Mouse (Mus musculus) forebrain, postnatal 0 days (tissue): Measurements from ENCODE around the gene Phldb1. TPM values are rescaled to one million over a fixed set of nuclear protein-coding genes. Genes with fewer than 3 reads are reported as not detected.
A peak's percentile ranks its signal among the peaks of the same experiment; 100 is the strongest.

ENCODE experiments used
- ATAC-seq: fragments of 200-750 bp; cut with Nextera tagmentation; 2 replicates; pipeline ENCODE4 v1.8.0; 2017; ENCODE audit warnings: mild to moderate bottlenecking, moderate library complexity
- DNase-seq: peaks from one replicate; pipeline ENCODE4 v3.0.0-alpha.2; 2015
- H3K27ac ChIP-seq: fragments of 300-500 bp; sonication (generic); 2 replicates; pipeline ENCODE4 v1.5.1; 2014; ENCODE audit warnings: low read depth, mild to moderate bottlenecking, antibody characterized with exemption, low read length, moderate library complexity, mixed read lengths
- H3K27me3 ChIP-seq: fragments of 300-500 bp; sonication (generic); 2 replicates; pipeline ENCODE4 v1.6.1; 2014; ENCODE audit warnings: mild to moderate bottlenecking, low read length, mixed read lengths; ENCODE audit not compliant: insufficient read depth
- H3K36me3 ChIP-seq: fragments of 300-500 bp; sonication (generic); 2 replicates; pipeline ENCODE4 v1.6.1; 2014; ENCODE audit warnings: mild to moderate bottlenecking, moderate library complexity; ENCODE audit not compliant: insufficient read depth
- H3K4me1 ChIP-seq: fragments of 300-500 bp; sonication (generic); 2 replicates; pipeline ENCODE4 v1.6.1; 2014; ENCODE audit warnings: antibody characterized with exemption; ENCODE audit not compliant: insufficient read depth
- H3K4me2 ChIP-seq: fragments of 300-500 bp; sonication (generic); 2 replicates; pipeline ENCODE4 v1.6.1; 2014; ENCODE audit warnings: low read depth, mild to moderate bottlenecking, moderate library complexity
- H3K4me3 ChIP-seq: fragments of 300-500 bp; sonication (generic); 2 replicates; pipeline ENCODE4 v1.5.1; 2014; ENCODE audit warnings: low read depth, low read length, mixed read lengths
- H3K9ac ChIP-seq: fragments of 300-500 bp; sonication (generic); 2 replicates; pipeline ENCODE4 v1.6.1; 2014; ENCODE audit warnings: mild to moderate bottlenecking
- H3K9me3 ChIP-seq: fragments of 300-500 bp; sonication (generic); 2 replicates; pipeline ENCODE4 v1.6.1; 2016; ENCODE audit warnings: low read length
- CTCF ChIP-seq: sonication (generic); IDR thresholded peaks from 2 replicates; pipeline ENCODE4 v1.5.1; 2016; ENCODE audit warnings: antibody characterized with exemption, control low read depth, low read depth
- WGBS: fragments of 180-500 bp; shearing (Covaris S2); extraction: QIAGEN DNeasy Blood & Tissue Kit; methylation state at CpG from one replicate; pipeline ENCODE4 v1.1.7; 2014; 5-methylcytosine and 5-hydroxymethylcytosine counted together
- polyA plus RNA-seq: library from polyadenylated mRNA; unstranded; fragments of >200 nt; fragmentation: Nextera tagmentation; extraction: Ambion mirVana; gene quantifications from 2 replicates; pipeline ENCODE4 v1.2.1, GENCODE M21; 2015
- total RNA-seq: library from RNA; depleted of rRNA; stranded (reverse); fragments of >200 nt; gene quantifications from 2 replicates; pipeline ENCODE4 v1.2.3, GENCODE M21; 2014

Phldb1 gene
- total and polyA plus RNA-seq, 2 experiments from 2014 or later: 34.3 to 129 TPM

DNA sequence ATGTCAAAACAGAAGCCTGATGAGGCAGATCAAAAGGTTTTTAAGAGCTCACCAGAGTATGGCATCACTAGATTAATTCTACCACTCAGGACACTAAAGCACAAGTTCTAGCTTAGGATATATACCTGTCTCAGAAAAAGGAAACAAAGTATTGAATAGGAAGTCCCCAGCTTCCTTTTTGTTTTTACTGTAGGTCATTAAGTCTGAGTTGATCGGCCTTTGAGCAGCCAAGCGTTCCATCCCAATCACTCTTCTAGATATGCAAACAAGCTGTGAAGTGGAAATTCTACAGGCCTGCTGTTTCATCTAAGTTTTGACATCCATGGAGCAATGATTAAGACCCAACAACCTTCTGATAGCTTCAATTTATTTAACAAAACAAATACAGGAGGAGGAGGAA is 25.9 kb upstream of the Phldb1 start:
- H3K27ac ChIP-seq: no peak overlapping the region
- H3K4me1 ChIP-seq: peaks cover 4% of the 10 kb centered on the region; the same call in 1 of the 2 replicates
- H3K4me3 ChIP-seq: no peak overlapping the region
- no peak for TF ChIP-seq CTCF
- no peak overlapping the region for H3K9ac ChIP-seq
- DNase-seq (no peak), ATAC-seq (no peak)
- H3K36me3 ChIP-seq: peaks cover 14% of the 10 kb centered on the region
- 76% methylated on average over 2 of the region's 2 CpGs for WGBS
- no peak overlapping the region for H3K4me2 ChIP-seq
- H3K27me3 ChIP-seq: no peaks in the 10 kb centered on the region
- H3K9me3 ChIP-seq: no peaks in the 10 kb centered on the region

DNA sequence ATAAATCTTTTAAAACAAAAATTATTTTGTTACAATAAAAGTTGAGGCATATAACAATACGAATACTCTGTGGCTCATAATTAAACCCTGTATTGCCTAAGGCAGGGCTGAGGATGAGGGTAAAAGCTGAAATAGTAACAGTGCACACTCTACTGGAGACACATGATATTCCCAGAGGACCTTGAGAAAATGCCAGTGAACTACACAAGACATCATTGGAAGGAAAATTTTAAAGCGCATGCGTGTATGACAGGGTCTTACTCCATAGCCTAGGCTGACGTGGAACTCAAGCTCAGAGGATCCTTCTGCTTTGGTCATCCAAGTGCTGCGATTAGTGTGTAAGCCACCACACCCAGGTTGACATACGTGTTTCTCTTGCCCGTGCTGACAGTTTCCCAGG is 13.5 kb upstream of the Phldb1 start:
- no peak for ATAC-seq
- Histone ChIP-seq H3K9ac (no peak overlapping the region), H3K9me3 (no peaks in the 10 kb centered on the region), H3K27ac (no peak overlapping the region), H3K4me2 (no peak overlapping the region), H3K4me3 (no peak overlapping the region), H3K27me3 (no peaks in the 10 kb centered on the region), H3K4me1 (no peaks in the 10 kb centered on the region), H3K36me3 (peaks cover 85% of the 10 kb centered on the region)
- TF ChIP-seq CTCF: no peak
- DNase-seq: no peak
- 94% methylated on average over 7 of the region's 7 CpGs for WGBS

DNA sequence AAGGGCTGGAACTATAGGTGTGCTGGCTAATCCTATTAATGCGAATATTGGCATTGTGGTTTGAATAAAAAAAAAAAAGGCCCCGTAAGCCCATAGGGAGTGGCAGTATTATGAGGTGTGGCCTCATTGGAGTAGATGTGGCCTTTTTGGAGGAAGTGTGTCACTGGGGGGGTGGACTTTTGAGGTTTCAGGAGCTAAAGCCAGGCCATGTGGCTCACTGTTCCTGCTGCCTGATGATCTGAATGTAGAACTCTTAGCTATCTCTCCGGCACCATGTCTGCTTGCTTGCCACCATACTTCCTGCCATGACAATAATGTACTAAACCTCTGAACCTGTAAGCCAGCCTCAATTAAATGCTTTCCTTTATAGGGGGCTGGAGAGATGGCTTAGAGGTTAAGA is 12.3 kb upstream of the Phldb1 start:
- Histone ChIP-seq H3K4me3 (no peak overlapping the region), H3K4me2 (no peak overlapping the region), H3K9ac (no peak overlapping the region), H3K9me3 (no peaks in the 10 kb centered on the region), H3K4me1 (no peaks in the 10 kb centered on the region), H3K27ac (no peak overlapping the region), H3K27me3 (no peaks in the 10 kb centered on the region), H3K36me3 (peaks cover 86% of the 10 kb centered on the region)
- 93% methylated on average over 3 of the region's 3 CpGs for WGBS
- DNase-seq (no peak), ATAC-seq (no peak)
- no peak for TF ChIP-seq CTCF

DNA sequence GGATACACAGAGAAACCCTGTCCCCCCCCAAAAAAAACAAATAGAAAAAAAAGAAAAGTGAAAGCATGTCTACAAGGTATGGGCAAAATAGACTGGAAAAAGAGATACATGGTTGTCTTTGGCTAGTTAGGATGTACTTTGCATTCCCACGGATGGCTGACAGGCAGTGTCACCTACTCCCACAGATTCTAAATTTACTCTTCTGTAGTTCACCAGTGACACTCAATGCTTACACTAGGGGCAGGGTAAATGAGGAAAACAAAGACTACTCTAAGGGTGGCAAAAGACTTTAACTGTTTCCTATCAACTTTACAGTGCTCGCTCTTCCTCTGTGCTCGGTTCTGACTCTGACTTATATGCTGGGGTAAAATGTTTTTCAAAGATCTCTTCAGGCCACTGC is 11.7 kb upstream of the Phldb1 start:
- H3K36me3 ChIP-seq: peaks cover 80% of the 10 kb centered on the region
- H3K4me3 ChIP-seq: no peak overlapping the region

DNA sequence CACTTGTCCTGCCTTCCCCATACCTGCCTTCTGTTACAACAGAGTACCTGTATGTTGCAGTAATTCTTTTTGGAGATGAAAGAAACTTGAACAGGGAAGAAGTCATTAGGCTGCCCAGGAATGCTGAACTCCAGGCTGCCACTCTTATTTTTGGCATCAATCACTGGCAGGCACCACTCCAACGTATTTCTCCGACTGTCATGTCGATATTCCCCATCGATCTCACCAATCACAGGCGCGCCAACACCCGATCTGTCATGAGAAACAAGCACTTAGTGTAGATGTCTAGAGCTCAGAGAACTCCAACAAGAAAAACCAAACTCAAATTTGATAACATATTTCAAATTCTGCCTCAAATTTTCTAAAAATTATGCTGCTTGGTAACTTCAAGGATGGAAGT is 10.4 kb upstream of the Phldb1 start:
- Histone ChIP-seq H3K9ac (no peak overlapping the region), H3K4me3 (no peak overlapping the region), H3K4me1 (no peaks in the 10 kb centered on the region), H3K9me3 (no peaks in the 10 kb centered on the region), H3K27ac (no peak overlapping the region), H3K36me3 (peaks cover 68% of the 10 kb centered on the region), H3K27me3 (no peaks in the 10 kb centered on the region), H3K4me2 (no peak overlapping the region)
- WGBS: 80% methylated on average over 7 of the region's 7 CpGs
- DNase-seq (no peak), ATAC-seq (no peak)
- TF ChIP-seq CTCF: no peak

More for the DNA sequence above, 11.7 kb upstream of the Phldb1 start:
- Histone ChIP-seq H3K4me2 (no peak overlapping the region), H3K9me3 (no peaks in the 10 kb centered on the region), H3K4me1 (no peaks in the 10 kb centered on the region), H3K27me3 (no peaks in the 10 kb centered on the region), H3K9ac (no peak overlapping the region), H3K27ac (no peak overlapping the region)
- 88% methylated on average over 3 of the region's 3 CpGs for WGBS
- no peak for TF ChIP-seq CTCF
- DNase-seq: no peak
- ATAC-seq: no peak

DNA sequence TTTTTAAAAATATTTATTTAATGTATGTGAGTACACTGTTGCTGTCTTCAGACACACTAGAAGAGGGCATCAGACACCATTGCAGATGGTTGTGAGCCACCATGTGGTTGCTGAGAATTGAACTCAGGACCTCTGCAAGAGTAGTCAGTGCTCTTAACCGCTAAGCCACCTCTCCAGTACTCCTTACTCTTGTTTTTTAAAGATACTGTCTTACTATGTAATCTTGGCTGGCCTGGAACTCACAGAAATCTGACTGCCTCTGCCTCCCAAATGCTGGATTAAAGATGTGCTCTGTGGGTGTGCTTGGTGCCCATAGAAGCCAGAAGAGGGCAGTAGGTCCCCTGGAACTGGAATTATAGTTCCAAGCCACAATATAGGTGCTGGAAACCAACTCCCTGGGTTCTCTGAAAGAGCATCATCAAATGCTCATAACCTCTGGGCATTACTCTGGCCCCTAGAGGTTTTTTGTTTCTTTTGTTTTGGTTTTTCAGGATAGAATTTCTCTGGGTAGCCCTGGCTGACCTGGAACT is 5.7 kb upstream of the Phldb1 start:
- no peak for ATAC-seq
- no peaks in the 10 kb centered on the region for H3K9me3 ChIP-seq
- H3K27me3 ChIP-seq: no peaks in the 10 kb centered on the region
- H3K4me1 ChIP-seq: no peaks in the 10 kb centered on the region
- peaks cover 32% of the 10 kb centered on the region for H3K36me3 ChIP-seq
- TF ChIP-seq CTCF: no peak
- H3K4me2 ChIP-seq: no peak overlapping the region
- H3K4me3 ChIP-seq: no peak overlapping the region
- H3K27ac ChIP-seq: no peak overlapping the region
- H3K9ac ChIP-seq: no peak overlapping the region
- 77% methylated on average over 1 of the region's 1 CpGs for WGBS
- no peak for DNase-seq

DNA sequence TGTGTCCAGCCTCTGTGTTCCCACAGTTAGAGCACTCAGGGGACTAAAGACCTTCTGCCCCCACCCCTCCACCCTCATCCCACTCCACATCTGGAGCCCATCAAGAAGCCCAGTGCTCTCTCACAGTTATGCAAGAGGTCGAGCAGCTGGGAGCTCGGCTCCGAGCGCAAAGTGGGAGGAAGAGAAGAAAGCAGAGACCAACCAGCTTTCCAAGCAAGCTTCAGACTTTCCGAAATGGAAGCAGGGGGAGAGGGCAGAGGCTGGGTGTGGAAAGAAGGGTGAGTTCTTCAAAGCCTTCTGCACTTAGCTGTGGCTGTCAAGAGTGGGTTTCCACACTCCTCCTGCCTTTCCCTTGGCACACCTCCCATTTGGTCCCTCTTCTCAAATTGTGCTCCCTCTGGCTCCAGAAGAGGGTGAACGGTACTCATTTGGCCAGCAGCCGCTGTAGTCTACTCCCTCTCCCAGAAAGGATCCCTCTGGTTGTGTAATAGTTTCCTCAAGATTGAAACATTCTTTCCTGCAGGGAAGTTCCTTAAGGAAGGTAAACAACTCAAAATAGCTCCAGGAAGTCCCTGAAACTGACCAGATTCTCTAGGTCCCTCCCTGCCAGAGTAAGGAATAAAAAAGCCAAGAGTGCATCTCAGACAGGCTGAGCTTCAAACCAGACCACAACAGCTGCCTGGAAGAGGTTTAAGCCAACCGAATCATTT is 2.4 kb upstream of the Phldb1 start:
- no peaks in the 10 kb centered on the region for H3K27me3 ChIP-seq
- H3K27ac ChIP-seq: 0 out of 2 replicates have a peak overlapping the region, but pooled peaks have one; percentile 9
- H3K9me3 ChIP-seq: no peaks in the 10 kb centered on the region
- ATAC-seq: no peak
- no peak for DNase-seq
- H3K9ac ChIP-seq: no peak overlapping the region
- H3K4me1 ChIP-seq: 0 out of 2 replicates have a peak, but pooled peaks cover 7% of the 10 kb centered on the region
- 62% methylated on average over 8 of the region's 8 CpGs for WGBS
- H3K4me3 ChIP-seq: no peak overlapping the region
- TF ChIP-seq CTCF: no peak
- H3K4me2 ChIP-seq: no peak overlapping the region
- H3K36me3 ChIP-seq: peaks cover under 1% of the 10 kb centered on the region; the same call in 1 of the 2 replicates
